Mouse (Mus musculus) urinary bladder, postnatal 25 days (tissue): ENCODE measurements around the gene Nfe2.
"Not testable (repeated sequence)": the region's sequence is repeated elsewhere in the genome, so short reads cannot be mapped to it uniquely, and the experiment has no call there.

Source experiments
- DNase-seq: peaks from one replicate; pipeline ENCODE4 v3.0.0; 2022; ENCODE audit warnings: low spot score

Gene Nfe2

GRCm38 (mm10) chr15:103250195-103250740, 7.9 kb downstream of the Nfe2 start:
- DNase-seq: peak; percentile 70

GRCm38 (mm10) chr15:103249511-103249910, 8.7 kb downstream of the Nfe2 start:
- not testable (repeated sequence) for DNase-seq

GRCm38 (mm10) chr15:103248401-103249313, 9.5 kb downstream of the Nfe2 start:
- no peak for DNase-seq

- no peak for DNase-seq
Measured at GRCm38 (mm10) chr15:103247782-103248400, 10.3 kb downstream of the Nfe2 start.

- DNase-seq: no peak
Measured at GRCm38 (mm10) chr15:103247078-103247781, 11.0 kb downstream of the Nfe2 start.

- no peak for DNase-seq
Measured at GRCm38 (mm10) chr15:103245616-103246015, 12.6 kb downstream of the Nfe2 start.

GRCm38 (mm10) chr15:103242885-103243284, 15.3 kb downstream of the Nfe2 start:
- no peak for DNase-seq

GRCm38 (mm10) chr15:103241071-103242018, 16.9 kb downstream of the Nfe2 start:
- not testable (repeated sequence) for DNase-seq

- DNase-seq: peak; percentile 71
Measured at GRCm38 (mm10) chr15:103240160-103241028, 17.8 kb downstream of the Nfe2 start, which contains the start of gene Hnrnpa1. Gene Hnrnpa1 (plus strand): TSS chr15:103240432.

- peak; percentile 92 for DNase-seq
Measured at GRCm38 (mm10) chr15:103239685-103240159, 18.5 kb downstream of the Nfe2 start, which contains the start of gene Cbx5. Gene Cbx5 (minus strand): TSS chr15:103239816.

- peak; percentile 83 for DNase-seq
Measured at GRCm38 (mm10) chr15:103239130-103239684, 19.0 kb downstream of the Nfe2 start.

GRCm38 (mm10) chr15:103237295-103237694, 20.9 kb downstream of the Nfe2 start:
- DNase-seq: no peak

GRCm38 (mm10) chr15:103233119-103233518, 25.1 kb downstream of the Nfe2 start:
- DNase-seq: no peak

GRCm38 (mm10) chr15:103228904-103229303, 29.3 kb downstream of the Nfe2 start:
- no peak for DNase-seq

GRCm38 (mm10) chr15:103227572-103227971, 30.6 kb downstream of the Nfe2 start:
- no peak for DNase-seq

GRCm38 (mm10) chr15:103227022-103227421, 31.2 kb downstream of the Nfe2 start:
- DNase-seq: no peak

- DNase-seq: no peak
Measured at GRCm38 (mm10) chr15:103224161-103224560, 34.0 kb downstream of the Nfe2 start.

GRCm38 (mm10) chr15:103221386-103221785, 36.8 kb downstream of the Nfe2 start:
- no peak for DNase-seq

- no peak for DNase-seq
Measured at GRCm38 (mm10) chr15:103220785-103221184, 37.4 kb downstream of the Nfe2 start.
